Mouse (Mus musculus) urinary bladder, postnatal 25 days (tissue): ENCODE measurements around the gene Pigs.

ENCODE experiments used
- DNase-seq: peaks from one replicate; pipeline ENCODE4 v3.0.0; 2022; ENCODE audit warnings: low spot score

Pigs gene

DNA sequence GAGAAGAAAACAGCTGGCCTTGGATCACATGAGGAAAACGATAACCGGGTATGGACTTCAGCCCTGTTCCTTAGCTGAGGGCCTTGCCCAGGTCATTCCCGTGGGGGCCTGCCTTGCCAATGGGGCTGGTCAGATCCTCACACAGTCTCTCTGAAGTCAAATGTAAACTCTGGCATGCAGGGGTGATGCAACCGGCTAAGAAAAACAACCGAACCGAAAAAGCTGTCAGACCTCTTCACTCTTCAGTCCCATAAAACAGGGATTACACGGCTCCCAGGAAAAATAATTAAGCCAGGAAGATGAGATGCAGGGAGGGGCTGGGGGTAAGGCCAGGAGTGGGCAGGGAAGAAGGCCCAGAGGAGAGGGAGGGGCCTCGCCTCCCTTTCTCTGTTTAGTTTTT is 35.9 kb downstream of the Pigs start:
- no peak for DNase-seq

GRCm38 (mm10) chr11:78367456-78368225 is 39.4 kb downstream of the Pigs start:
- peak; percentile 53 for DNase-seq

DNA sequence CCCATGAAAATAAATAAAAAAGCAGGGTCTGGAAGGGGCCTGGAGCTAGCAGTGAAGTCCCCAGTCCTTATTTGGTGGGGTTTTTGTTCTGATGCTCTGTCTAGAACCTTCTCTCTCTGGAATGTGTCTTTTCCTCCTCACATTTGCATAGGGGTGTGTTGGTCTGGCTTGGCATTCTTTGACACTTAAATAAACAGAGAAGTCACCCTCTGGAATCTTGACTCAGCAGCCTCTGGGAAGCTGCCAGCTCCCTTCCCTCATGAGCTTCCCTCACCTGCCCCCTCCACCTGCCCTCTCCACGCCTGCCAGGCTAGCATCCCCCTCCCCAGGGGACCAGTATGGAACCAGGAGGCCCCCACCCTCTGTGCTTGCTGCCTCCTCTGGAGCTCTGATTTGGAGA is 42.2 kb downstream of the Pigs start:
- DNase-seq: no peak

- no peak for DNase-seq
These were observed 43.5 kb downstream of the Pigs start for GRCm38 (mm10) chr11:78371711-78372110.

- no peak for DNase-seq
These were observed 44.0 kb downstream of the Pigs start for GRCm38 (mm10) chr11:78372166-78372565.

DNA sequence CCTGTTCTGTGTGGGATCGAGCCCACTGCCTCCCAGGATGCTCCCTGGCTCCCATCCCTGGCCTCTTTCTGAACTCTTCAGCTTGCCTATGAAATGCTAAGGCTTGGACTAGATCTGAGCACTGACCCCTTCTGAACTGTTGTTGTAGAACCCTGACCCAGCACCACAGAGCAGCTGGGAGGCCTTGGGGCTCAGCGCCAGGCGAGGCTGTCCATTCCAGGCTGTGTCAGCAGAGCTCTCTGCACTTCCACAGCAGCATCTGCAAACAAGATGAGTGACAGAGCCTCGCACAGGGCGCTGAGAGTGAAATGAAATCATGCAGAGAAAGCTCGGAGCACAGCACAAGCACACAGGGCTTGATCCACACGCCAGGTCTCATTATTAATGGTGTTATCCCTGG is 44.4 kb downstream of the Pigs start:
- DNase-seq: no peak

DNA sequence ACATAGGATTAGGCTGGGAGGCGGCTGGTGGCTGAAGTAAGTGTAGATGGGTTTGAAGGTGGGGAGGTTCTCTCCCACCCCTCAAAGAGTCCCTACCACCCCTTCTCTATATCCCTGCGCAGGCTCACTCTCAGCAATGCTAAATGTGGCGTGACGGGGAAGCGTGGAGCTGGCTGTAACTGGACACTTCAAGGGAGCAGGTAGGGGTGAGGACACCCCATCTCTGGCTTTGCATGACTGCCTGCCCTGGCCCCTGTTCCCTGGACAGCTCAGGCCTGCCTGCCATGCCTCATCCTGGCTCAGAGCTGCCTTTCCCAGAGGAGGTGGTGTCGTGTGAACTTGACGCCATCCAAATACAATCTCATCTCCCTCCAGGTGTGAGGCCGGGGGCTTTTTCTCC is 45.9 kb downstream of the Pigs start:
- DNase-seq: no peak

DNA sequence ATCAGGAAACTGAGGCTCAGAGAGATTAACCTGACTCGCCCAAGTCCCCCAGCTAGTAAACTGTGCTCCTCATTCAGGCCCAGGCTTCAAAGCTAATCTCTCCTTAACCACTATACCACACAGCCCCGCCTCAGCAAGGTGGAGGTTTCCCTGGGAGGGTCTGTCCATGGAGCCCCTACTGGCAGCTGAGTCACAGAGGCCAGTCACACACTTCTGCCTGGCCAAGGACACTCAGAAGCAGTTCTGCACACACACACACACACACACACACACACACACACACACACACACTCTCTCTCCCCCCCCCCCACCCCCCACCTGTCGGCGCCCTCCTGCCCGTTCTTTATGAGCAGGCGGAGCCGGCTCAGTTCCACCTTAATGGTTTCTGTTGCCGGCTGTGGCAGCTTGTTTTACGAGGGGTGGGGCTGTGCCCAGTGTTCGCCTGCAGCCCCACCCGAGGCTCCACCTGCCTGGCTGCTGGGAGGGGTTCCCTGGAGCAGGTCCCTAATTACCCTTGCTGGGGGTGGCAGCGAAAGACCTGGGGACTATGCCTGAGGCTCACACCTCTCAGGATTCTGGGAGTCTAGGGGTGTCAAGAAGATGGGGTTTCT is 49.4 kb downstream of the Pigs start:
- DNase-seq: no peak

GRCm38 (mm10) chr11:78380351-78380750 is 52.1 kb downstream of the Pigs start:
- DNase-seq: no peak

DNA sequence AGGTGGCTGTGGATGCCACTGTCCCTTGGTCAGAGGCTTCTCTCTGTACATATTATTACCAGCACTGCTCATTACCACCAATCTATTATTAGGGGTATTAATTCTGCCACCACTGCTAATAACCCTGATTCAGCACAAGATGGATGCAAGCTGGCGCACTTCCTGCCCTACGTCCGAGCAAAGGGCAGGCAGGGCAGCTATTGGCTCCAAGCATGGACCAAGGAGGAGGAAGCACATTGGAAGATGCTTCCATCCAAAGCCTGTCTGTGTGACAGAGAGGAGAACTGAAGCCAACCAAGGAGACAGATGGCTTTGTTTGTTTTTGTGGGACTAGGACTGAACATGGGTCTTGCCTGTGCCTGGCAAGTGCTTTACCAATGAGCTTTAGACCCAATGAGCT is 52.8 kb downstream of the Pigs start:
- DNase-seq: no peak

- no peak for DNase-seq
These were observed 54.1 kb downstream of the Pigs start for GRCm38 (mm10) chr11:78382286-78382685.

- DNase-seq: no peak
These were observed 54.5 kb downstream of the Pigs start for GRCm38 (mm10) chr11:78382701-78383100.

DNA sequence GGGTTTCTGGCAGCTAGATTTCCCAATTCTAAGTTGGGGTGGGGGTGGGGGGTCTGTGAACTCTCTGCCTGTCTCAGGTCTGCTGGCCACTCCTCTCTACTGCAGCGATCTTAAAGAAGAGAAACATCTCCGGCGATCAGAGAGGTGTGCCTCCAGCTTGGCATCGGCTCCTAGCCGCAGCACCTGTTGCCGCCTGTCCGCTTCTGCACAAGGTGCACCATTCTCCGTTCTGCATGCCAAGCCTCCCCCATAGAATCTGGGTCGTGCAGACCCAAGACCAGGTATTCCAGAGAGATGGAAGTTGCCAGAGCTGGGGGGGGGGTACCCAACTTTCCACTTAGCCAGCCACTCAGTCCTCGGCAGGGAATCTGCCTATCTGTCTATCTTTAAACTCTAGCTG is 57.6 kb downstream of the Pigs start:
- no peak for DNase-seq

GRCm38 (mm10) chr11:78386508-78387043 is 58.4 kb downstream of the Pigs start, which contains the start of gene Foxn1:
Gene Foxn1 (minus strand): TSS chr11:78386558.
- peak; percentile 39 for DNase-seq
